Mouse (Mus musculus) embryonic fibroblast, embryonic 13.5 days (primary cell): ENCODE measurements around the gene Lyz1. TPM values are rescaled to one million over a fixed set of nuclear protein-coding genes. Genes with fewer than 3 reads are reported as not detected.
"Not testable (repeated sequence)": the region's sequence is repeated elsewhere in the genome, so short reads cannot be mapped to it uniquely, and the experiment has no call there.

Experiments
- H3K27ac ChIP-seq: 2 replicates; pipeline ENCODE4 v1.5.1; 2012; ENCODE audit warnings: low read length, control low read depth, inconsistent platforms; ENCODE audit not compliant: insufficient read depth
- H3K4me1 ChIP-seq: 2 replicates; pipeline ENCODE4 v1.6.1; 2011; ENCODE audit warnings: low read length; ENCODE audit not compliant: control insufficient read depth, insufficient read depth
- H3K4me3 ChIP-seq: 2 replicates; pipeline ENCODE4 v1.5.1; 2011; ENCODE audit warnings: mild to moderate bottlenecking, control low read depth, low read length; ENCODE audit not compliant: insufficient read depth
- CTCF ChIP-seq: IDR thresholded peaks from 2 replicates; pipeline ENCODE4 v1.5.1; 2011; ENCODE audit warnings: mild to moderate bottlenecking, control low read depth, low read length, moderate library complexity, borderline replicate concordance; ENCODE audit not compliant: insufficient read depth
- POLR2A ChIP-seq: IDR thresholded peaks from 2 replicates; pipeline ENCODE4 v1.6.1; 2011; ENCODE audit warnings: low read depth, mild to moderate bottlenecking, control low read depth, low read length, moderate library complexity
- polyA plus RNA-seq: library from polyadenylated mRNA; stranded (reverse); fragments of >200 nt; gene quantifications from 2 replicates; pipeline ENCODE4 v1.2.4, GENCODE M21; 2011; ENCODE audit warnings: low read depth; ENCODE audit not compliant: missing spikeins, insufficient read length

Gene Lyz1
- polyA plus RNA-seq, 1 experiment: 0.93 TPM

GRCm38 (mm10) chr10:117281381-117281920, 11.2 kb downstream of the Lyz1 start:
- no peaks in the 10 kb centered on the region for H3K4me1 ChIP-seq
- TF ChIP-seq POLR2A (no peak), CTCF (no peak)
- H3K4me3 ChIP-seq: no peak overlapping the region
- no peak overlapping the region for H3K27ac ChIP-seq

DNA sequence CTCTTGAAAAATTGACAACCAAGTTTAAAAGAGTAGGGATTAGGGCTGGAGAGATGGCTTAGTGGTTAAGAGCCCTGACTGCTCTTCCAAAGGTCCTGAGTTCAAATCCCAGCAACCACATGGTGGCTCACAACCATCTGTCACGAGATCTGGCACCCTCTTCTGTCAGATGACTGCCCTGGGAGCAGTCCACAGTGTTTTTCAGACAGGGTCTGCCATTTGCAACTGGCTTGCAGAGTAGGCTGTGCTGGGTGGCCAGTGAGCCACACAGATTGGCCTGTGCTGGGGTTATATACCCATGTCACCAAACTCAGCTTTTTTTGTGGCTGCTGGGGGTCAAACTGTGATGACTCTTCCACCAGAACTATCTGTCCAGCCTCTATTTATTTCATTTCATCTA, 12.7 kb downstream of the Lyz1 start:
- no peak for TF ChIP-seq CTCF
- no peak for TF ChIP-seq POLR2A
- Histone ChIP-seq H3K4me3 (no peak overlapping the region), H3K27ac (no peak overlapping the region), H3K4me1 (no peaks in the 10 kb centered on the region)

DNA sequence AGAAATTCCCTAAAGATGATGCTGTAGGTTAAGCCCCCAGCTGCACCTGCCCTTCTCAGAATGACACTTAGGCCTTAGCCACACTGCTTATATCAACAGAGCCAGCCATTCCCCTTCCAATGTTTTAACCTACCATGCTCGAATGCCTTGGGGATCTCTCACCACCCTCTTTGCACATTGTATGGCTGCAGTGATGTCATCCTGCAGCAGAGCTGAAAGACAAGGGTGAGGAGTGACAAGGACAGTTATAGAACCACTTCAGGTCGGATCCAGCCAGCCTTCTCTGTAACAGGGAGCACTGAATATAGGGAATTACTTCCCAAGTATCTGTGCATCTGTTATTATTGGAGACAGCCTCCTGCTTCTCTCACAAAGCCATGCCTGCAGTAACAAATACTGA, 14.2 kb downstream of the Lyz1 start:
- not testable (repeated sequence) for H3K4me1 ChIP-seq, H3K27ac ChIP-seq, H3K4me3 ChIP-seq

DNA sequence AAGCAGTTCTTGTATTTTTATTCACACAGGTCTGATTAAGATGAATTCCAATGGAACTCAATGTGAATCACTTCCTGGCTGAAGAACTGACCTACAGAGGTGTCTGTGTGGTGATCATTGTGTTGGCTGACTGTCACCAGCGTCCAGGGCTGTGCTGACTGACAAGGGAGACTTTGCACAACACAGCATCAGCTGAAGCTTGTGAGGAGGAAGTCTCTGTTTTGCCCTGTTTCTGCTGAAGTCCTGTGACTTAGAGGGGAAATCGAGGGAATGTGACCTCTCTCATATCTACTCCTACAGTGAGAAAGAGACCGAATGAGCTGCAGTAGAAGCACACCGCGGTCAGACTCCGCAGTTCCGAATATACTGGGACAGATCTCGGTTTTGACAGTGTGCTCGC, 14.9 kb downstream of the Lyz1 start:
- H3K4me1 ChIP-seq, H3K27ac ChIP-seq, H3K4me3 ChIP-seq: not testable (repeated sequence)

DNA sequence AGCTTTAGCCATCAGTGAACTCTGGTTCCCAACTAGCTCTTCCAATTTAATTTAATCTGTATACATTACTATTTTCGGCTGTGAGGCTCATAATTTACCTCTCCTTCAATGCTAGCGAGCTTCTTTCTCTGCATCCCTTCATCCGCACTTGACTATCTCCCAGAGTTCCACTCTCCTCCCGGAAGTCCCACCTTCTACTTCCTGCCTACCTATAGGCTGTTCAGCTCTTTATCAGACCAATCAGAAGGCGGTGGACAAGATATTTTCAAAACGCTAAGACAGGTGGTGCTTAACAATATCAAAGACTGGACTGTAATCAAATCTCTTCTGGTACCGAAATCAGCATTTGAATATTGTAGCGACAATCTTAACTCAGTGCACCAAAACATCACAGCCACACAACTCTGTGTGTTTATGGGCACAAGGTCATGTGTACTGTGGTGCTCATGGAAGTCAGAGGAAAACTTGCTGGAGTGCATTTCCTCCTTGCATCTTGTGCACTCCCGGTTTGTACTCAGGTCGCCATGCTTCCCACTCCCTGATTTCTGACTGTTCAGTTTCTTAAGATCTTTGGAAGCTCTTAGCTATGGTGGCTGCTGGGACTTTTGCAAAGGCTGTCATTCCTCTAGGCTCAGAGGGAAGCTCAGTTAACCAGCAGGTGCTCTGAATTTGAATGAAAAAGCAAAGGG, 16.8 kb downstream of the Lyz1 start:
- TF ChIP-seq POLR2A: no peak
- TF ChIP-seq CTCF: no peak
- Histone ChIP-seq H3K4me3 (no peak overlapping the region), H3K27ac (no peak overlapping the region), H3K4me1 (no peaks in the 10 kb centered on the region)

DNA sequence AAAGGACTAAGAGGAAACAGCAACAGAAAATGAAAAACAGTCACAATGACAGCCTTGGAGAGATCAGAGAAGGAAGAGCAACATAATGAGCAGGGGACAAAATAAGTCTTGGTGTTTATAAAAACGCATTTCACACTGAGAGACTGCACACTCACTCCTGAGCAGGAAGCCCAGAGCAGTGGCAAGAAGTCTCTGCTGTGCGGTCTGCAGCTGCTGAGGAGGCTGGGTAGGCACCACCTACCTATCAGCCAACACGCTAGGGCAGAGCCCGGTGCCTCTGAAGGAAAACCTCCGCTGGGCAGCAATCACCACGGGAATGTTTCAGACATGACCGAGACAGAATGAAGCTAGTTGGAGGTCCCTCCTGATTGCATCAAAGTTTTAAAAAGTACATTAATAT, 18.0 kb downstream of the Lyz1 start:
- H3K4me3 ChIP-seq, H3K27ac ChIP-seq: not testable (repeated sequence)

GRCm38 (mm10) chr10:117272023-117272422, 20.6 kb downstream of the Lyz1 start:
- Histone ChIP-seq H3K27ac (no peak overlapping the region), H3K4me1 (no peaks in the 10 kb centered on the region), H3K4me3 (no peak overlapping the region)
- TF ChIP-seq CTCF (no peak), POLR2A (no peak)

More for the DNA sequence above, 18.0 kb downstream of the Lyz1 start:
- not testable (repeated sequence) for H3K4me1 ChIP-seq

- no peak overlapping the region for H3K27ac ChIP-seq
- H3K4me3 ChIP-seq: no peak overlapping the region
- H3K4me1 ChIP-seq: no peaks in the 10 kb centered on the region
- no peak for TF ChIP-seq CTCF
- TF ChIP-seq POLR2A: no peak
Observed at GRCm38 (mm10) chr10:117259870-117260269, 32.8 kb downstream of the Lyz1 start.

DNA sequence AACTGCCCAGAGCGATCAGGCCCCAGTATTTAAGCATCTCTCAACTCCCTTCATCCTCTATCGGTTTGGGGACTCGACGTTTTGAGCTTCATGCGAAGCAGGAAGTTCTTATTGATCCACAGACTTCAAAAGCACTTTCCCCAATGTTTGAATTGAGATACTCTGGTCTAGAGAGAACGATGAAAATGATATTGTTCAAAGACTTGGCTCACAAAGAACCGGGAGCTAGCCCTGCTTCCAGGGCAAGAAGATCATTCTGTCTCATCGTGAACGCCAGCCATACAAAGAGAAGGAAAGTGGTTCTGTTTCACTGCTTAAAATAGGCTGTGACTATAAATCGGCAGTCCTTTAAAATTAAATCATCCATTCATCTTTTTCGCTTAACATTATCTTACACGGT, 54.1 kb downstream of the Lyz1 start, which contains the start of gene 9530003J23Rik:
Gene 9530003J23Rik, minus strand, starts transcription at position 101 of the 400 bp plus-strand sequence.
- no peak for TF ChIP-seq CTCF
- Histone ChIP-seq H3K27ac (no peak within 1 kb of the TSS), H3K4me1 (no peaks in the 10 kb centered on the region), H3K4me3 (no peak within 1 kb of the TSS)

Other genes with a start within 250 kb of the Lyz1 start
- gene Lrrc10, start 247.5 kb downstream of the Lyz1 start, polyA plus RNA-seq: not detected in 2 replicates
- 458 and 514 TPM in 2 replicates for gene Cct2, start 229.1 kb downstream of the Lyz1 start, polyA plus RNA-seq
- 54.8 and 61.5 TPM in 2 replicates for gene Frs2, start 144.3 kb downstream of the Lyz1 start, polyA plus RNA-seq
- gene Yeats4, start 68.4 kb downstream of the Lyz1 start, polyA plus RNA-seq: 37.9 and 44.6 TPM in 2 replicates
- gene 9530003J23Rik, start 54.2 kb downstream of the Lyz1 start, polyA plus RNA-seq: not detected in 2 replicates
- 13.1 and 116 TPM in 2 replicates for gene Lyz2, start 10.5 kb downstream of the Lyz1 start, polyA plus RNA-seq
- 77.2 and 99.0 TPM in 2 replicates for gene Cpsf6, start 87.1 kb upstream of the Lyz1 start, polyA plus RNA-seq